Mouse (Mus musculus) thymus, adult 2 months (tissue): ENCODE results near the gene Itgb6. TPM values are rescaled to one million over a fixed set of nuclear protein-coding genes. Genes with fewer than 3 reads are reported as not detected.

ENCODE experiments used
- DNase-seq: peaks from one replicate; pipeline ENCODE4 v3.0.0; 2021
- H3K27ac ChIP-seq: fragments of 200-500 bp; 2 replicates; pipeline ENCODE4 v1.5.1; 2012; ENCODE audit warnings: low read length, control low read depth; ENCODE audit not compliant: control insufficient read depth, insufficient read depth
- H3K27me3 ChIP-seq: fragments of 200-500 bp; 2 replicates; pipeline ENCODE4 v1.6.1; 2012; ENCODE audit warnings: mild to moderate bottlenecking, low read length, moderate library complexity, mixed read lengths; ENCODE audit not compliant: control insufficient read depth, insufficient read depth
- H3K36me3 ChIP-seq: fragments of 200-500 bp; 2 replicates; pipeline ENCODE4 v1.6.1; 2012; ENCODE audit warnings: mild to moderate bottlenecking, low read length, moderate library complexity; ENCODE audit not compliant: control insufficient read depth, insufficient read depth
- H3K4me1 ChIP-seq: fragments of 200-500 bp; replicated peaks from 2 replicates; pipeline ENCODE4 v1.6.1; 2012; ENCODE audit warnings: low read length; ENCODE audit not compliant: control insufficient read depth, insufficient read depth
- H3K4me3 ChIP-seq: fragments of 200-500 bp; 2 replicates; pipeline ENCODE4 v1.5.1; 2012; ENCODE audit warnings: mild to moderate bottlenecking, low read length, control low read depth, moderate library complexity; ENCODE audit not compliant: control insufficient read depth, insufficient read depth
- CTCF ChIP-seq: fragments of 200-500 bp; IDR thresholded peaks from 2 replicates; pipeline ENCODE4 v1.5.1; 2012; ENCODE audit warnings: mild to moderate bottlenecking, control low read depth, low read length, moderate library complexity, borderline replicate concordance; ENCODE audit not compliant: control insufficient read depth, poor library complexity, insufficient read depth; ENCODE audit errors: extremely low read depth
- POLR2A ChIP-seq: fragments of 200-500 bp; IDR thresholded peaks from 2 replicates; pipeline ENCODE4 v1.6.1; 2012; ENCODE audit warnings: mild to moderate bottlenecking, low read length, control low read depth, moderate library complexity; ENCODE audit not compliant: control insufficient read depth, poor library complexity, insufficient read depth; ENCODE audit errors: extremely low read depth
- WGBS: fragments of 180-500 bp; shearing (Covaris S2); methylation state at CpG from one replicate; pipeline ENCODE4 v1.1.7; 2018; 5-methylcytosine and 5-hydroxymethylcytosine counted together
- polyA plus RNA-seq: library from polyadenylated mRNA; depleted of rRNA; stranded (reverse); fragments of >200 nt; gene quantifications from 2 replicates; pipeline ENCODE4 v1.2.3, GENCODE M21; 2012

The Itgb6 gene
- polyA plus RNA-seq, 1 experiment: 1.2 TPM

DNA sequence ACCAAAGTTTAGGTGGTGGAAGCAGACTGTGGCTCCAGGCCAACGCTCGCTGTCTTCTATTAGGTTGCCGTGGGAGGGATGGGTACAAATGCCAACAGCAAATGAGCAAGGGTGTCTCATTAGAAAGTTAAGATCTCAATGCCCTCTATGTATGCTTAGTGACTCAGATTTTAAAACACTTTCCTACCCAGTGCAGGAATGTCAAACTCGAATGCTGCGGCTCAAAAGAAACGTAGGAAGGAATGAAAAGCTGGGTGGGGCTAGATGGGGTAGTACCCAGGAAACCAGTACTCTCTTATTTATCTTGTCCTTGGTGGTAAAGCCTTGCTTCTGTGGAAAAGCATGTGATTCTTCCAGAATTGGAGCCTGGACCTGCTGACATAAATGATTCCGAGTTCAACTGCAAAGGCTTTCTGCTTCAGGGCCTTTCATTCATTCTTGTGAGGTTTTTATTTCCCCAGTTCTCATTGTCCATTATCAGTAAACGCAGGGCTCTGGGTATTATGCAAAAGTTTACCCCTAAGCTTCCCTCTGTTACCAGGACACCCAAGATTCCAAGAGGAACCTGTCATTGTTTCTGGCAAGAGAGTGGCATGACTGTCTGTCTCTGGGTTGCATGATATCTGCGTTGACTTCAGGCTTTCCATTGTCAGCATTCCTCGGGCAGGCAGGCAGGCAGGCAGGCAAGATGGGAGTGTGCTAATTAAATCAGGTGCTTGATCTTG is 82.7 kb downstream of the Itgb6 start:
- no peak for DNase-seq
- no peaks in the 10 kb centered on the region for H3K27me3 ChIP-seq
- no peaks in the 10 kb centered on the region for H3K4me1 ChIP-seq
- H3K4me3 ChIP-seq: no peak overlapping the region
- TF ChIP-seq CTCF (no peak), POLR2A (no peak)
- 97% methylated on average over 10 of the region's 10 CpGs for WGBS
- H3K36me3 ChIP-seq: no peaks in the 10 kb centered on the region
- no peak overlapping the region for H3K27ac ChIP-seq

- DNase-seq: no peak
- H3K27ac ChIP-seq: no peak overlapping the region
- H3K4me3 ChIP-seq: no peak overlapping the region
- 93% methylated on average over 20 of the region's 20 CpGs for WGBS
- H3K36me3 ChIP-seq: no peaks in the 10 kb centered on the region
- H3K27me3 ChIP-seq: no peaks in the 10 kb centered on the region
- H3K4me1 ChIP-seq: no peaks in the 10 kb centered on the region
- TF ChIP-seq CTCF (no peak), POLR2A (no peak)
Measured at GRCm38 (mm10) chr2:60636910-60637761, 85.3 kb downstream of the Itgb6 start.

GRCm38 (mm10) chr2:60636481-60636880 is 86.0 kb downstream of the Itgb6 start:
- no peaks in the 10 kb centered on the region for H3K27me3 ChIP-seq
- H3K27ac ChIP-seq: no peak overlapping the region
- DNase-seq: no peak
- WGBS: 94% methylated on average over 3 of the region's 3 CpGs
- TF ChIP-seq POLR2A (no peak), CTCF (no peak)
- no peak overlapping the region for H3K4me3 ChIP-seq
- H3K4me1 ChIP-seq: no peaks in the 10 kb centered on the region
- H3K36me3 ChIP-seq: no peaks in the 10 kb centered on the region

- WGBS: 93% methylated on average over 6 of the region's 6 CpGs
- Histone ChIP-seq H3K4me3 (no peak overlapping the region), H3K36me3 (no peaks in the 10 kb centered on the region), H3K27me3 (no peaks in the 10 kb centered on the region), H3K27ac (no peak overlapping the region), H3K4me1 (no peaks in the 10 kb centered on the region)
- TF ChIP-seq POLR2A (no peak), CTCF (no peak)
- no peak for DNase-seq
Measured at GRCm38 (mm10) chr2:60636038-60636437, 86.4 kb downstream of the Itgb6 start.

- TF ChIP-seq CTCF: no peak
- no peak for TF ChIP-seq POLR2A
- no peak overlapping the region for H3K27ac ChIP-seq
Measured at GRCm38 (mm10) chr2:60632791-60633190, 89.7 kb downstream of the Itgb6 start.

DNA sequence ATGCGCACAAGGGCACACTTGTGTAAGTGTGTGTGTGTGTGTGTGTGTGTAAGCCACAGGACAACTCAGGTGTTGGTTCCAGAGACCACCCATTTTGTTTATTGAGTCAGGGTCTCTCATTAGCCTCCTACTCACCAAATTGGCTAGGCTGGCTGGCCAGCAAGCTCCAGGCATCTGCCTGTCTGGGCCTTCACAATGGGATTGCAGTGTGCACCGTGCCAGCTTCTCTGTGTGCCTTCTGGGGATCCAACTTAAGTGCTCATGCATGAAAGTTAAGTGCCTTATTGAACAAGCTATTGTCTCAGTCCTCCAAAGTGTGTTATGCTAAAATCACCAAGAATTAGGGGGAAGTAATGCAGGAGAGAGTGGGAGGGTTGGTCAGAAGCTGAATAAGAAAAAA is 92.1 kb downstream of the Itgb6 start:
- 98% methylated on average over 2 of the region's 2 CpGs for WGBS
- TF ChIP-seq POLR2A (no peak), CTCF (no peak)
- H3K36me3 ChIP-seq: no peaks in the 10 kb centered on the region
- H3K27me3 ChIP-seq: no peaks in the 10 kb centered on the region
- no peak overlapping the region for H3K4me3 ChIP-seq
- DNase-seq: no peak
- no peak overlapping the region for H3K27ac ChIP-seq
- no peaks in the 10 kb centered on the region for H3K4me1 ChIP-seq

More at GRCm38 (mm10) chr2:60632791-60633190, 89.7 kb downstream of the Itgb6 start:
- H3K4me1 ChIP-seq: no peaks in the 10 kb centered on the region
- DNase-seq: no peak
- no peaks in the 10 kb centered on the region for H3K36me3 ChIP-seq
- 96% methylated on average over 2 of the region's 2 CpGs for WGBS
- no peak overlapping the region for H3K4me3 ChIP-seq
- no peaks in the 10 kb centered on the region for H3K27me3 ChIP-seq
